Mouse (Mus musculus) limb, embryonic 12.5 days (tissue): ENCODE data around the gene Vps29. TPM values are rescaled to one million over a fixed set of nuclear protein-coding genes. Genes with fewer than 3 reads are reported as not detected.

Experiments used
- ATAC-seq: fragments of 200-750 bp; cut with Nextera tagmentation; 2 replicates; pipeline ENCODE4 v1.8.0; 2017; ENCODE audit warnings: low read depth, moderate TSS enrichment; ENCODE audit not compliant: insufficient number of reproducible peaks, insufficient read depth, low FRiP score, low TSS enrichment
- H3K27ac ChIP-seq: fragments of 300-500 bp; sonication (generic); 2 replicates; pipeline ENCODE4 v1.5.1; 2016; ENCODE audit warnings: mild to moderate bottlenecking, moderate library complexity
- H3K27me3 ChIP-seq: fragments of 300-500 bp; sonication (generic); 2 replicates; pipeline ENCODE4 v1.6.1; 2016; ENCODE audit warnings: mild to moderate bottlenecking, moderate library complexity
- H3K36me3 ChIP-seq: fragments of 300-500 bp; sonication (generic); 2 replicates; pipeline ENCODE4 v1.6.1; 2016; ENCODE audit warnings: mild to moderate bottlenecking, moderate library complexity
- H3K4me1 ChIP-seq: fragments of 300-500 bp; sonication (generic); replicated peaks from 2 replicates; pipeline ENCODE4 v1.6.1; 2016
- H3K4me2 ChIP-seq: fragments of 300-500 bp; sonication (generic); 2 replicates; pipeline ENCODE4 v1.6.1; 2016; ENCODE audit warnings: mild to moderate bottlenecking, moderate library complexity
- H3K4me3 ChIP-seq: fragments of 300-500 bp; sonication (generic); replicated peaks from 2 replicates; pipeline ENCODE4 v1.5.1; 2016; ENCODE audit warnings: mild to moderate bottlenecking
- H3K9ac ChIP-seq: fragments of 300-500 bp; sonication (generic); replicated peaks from 2 replicates; pipeline ENCODE4 v1.6.1; 2016; ENCODE audit warnings: mild to moderate bottlenecking, moderate library complexity
- H3K9me3 ChIP-seq: fragments of 300-500 bp; sonication (generic); 2 replicates; pipeline ENCODE4 v1.6.1; 2016; ENCODE audit warnings: mild to moderate bottlenecking, moderate library complexity
- WGBS: fragments of 180-500 bp; shearing (Covaris S2); methylation state at CpG from one replicate; pipeline ENCODE4 v1.1.7; 2016; 5-methylcytosine and 5-hydroxymethylcytosine counted together
- polyA plus RNA-seq: library from polyadenylated mRNA; unstranded; fragments of >200 nt; fragmentation: Nextera tagmentation; extraction: Ambion mirVana; gene quantifications from 2 replicates; pipeline ENCODE4 v1.2.1, GENCODE M21; 2016

Gene Vps29
- polyA plus RNA-seq, 1 experiment from 2014 or later: 167 TPM

- Histone ChIP-seq H3K36me3 (peaks cover 60% of the 10 kb centered on the region), H3K27ac (no peak overlapping the region), H3K9ac (no peak overlapping the region), H3K4me2 (no peak overlapping the region), H3K4me3 (no peak overlapping the region), H3K27me3 (no peaks in the 10 kb centered on the region), H3K4me1 (no peaks in the 10 kb centered on the region), H3K9me3 (no peaks in the 10 kb centered on the region)
- no peak for ATAC-seq
- 61% methylated on average over 11 of the region's 11 CpGs for WGBS
Observed at GRCm38 (mm10) chr5:122379374-122380155, 25.4 kb downstream of the Vps29 start.

GRCm38 (mm10) chr5:122390006-122390405, 35.8 kb downstream of the Vps29 start:
- Histone ChIP-seq H3K9ac (no peak overlapping the region), H3K27ac (no peak overlapping the region), H3K36me3 (peaks cover 5% of the 10 kb centered on the region), H3K4me2 (no peak overlapping the region), H3K9me3 (no peaks in the 10 kb centered on the region), H3K4me3 (no peak overlapping the region), H3K4me1 (peaks cover 10% of the 10 kb centered on the region), H3K27me3 (no peaks in the 10 kb centered on the region)
- WGBS: 90% methylated on average over 5 of the region's 5 CpGs
- no peak for ATAC-seq

GRCm38 (mm10) chr5:122390671-122391070, 36.5 kb downstream of the Vps29 start:
- H3K27me3 ChIP-seq: no peaks in the 10 kb centered on the region

GRCm38 (mm10) chr5:122391178-122391785, 37.1 kb downstream of the Vps29 start:
- Histone ChIP-seq H3K36me3 (peaks cover 5% of the 10 kb centered on the region), H3K27ac (no peak overlapping the region), H3K9me3 (no peaks in the 10 kb centered on the region), H3K4me2 (peak overlapping the region; percentile 87), H3K4me3 (peak overlapping the region; percentile 82), H3K9ac (no peak overlapping the region), H3K4me1 (peaks cover 10% of the 10 kb centered on the region), H3K27me3 (no peaks in the 10 kb centered on the region)
- 0 out of 2 replicates have a peak, but pooled peaks have one; percentile 57 for ATAC-seq
- 55% methylated on average over 16 of the region's 16 CpGs for WGBS

More at GRCm38 (mm10) chr5:122390671-122391070, 36.5 kb downstream of the Vps29 start:
- ATAC-seq: no peak
- no peak overlapping the region for H3K9ac ChIP-seq
- H3K4me2 ChIP-seq: no peak overlapping the region
- peaks cover 5% of the 10 kb centered on the region for H3K36me3 ChIP-seq
- no peak overlapping the region for H3K27ac ChIP-seq
- no peak overlapping the region for H3K4me3 ChIP-seq
- H3K4me1 ChIP-seq: peaks cover 10% of the 10 kb centered on the region
- no peaks in the 10 kb centered on the region for H3K9me3 ChIP-seq

- Histone ChIP-seq H3K27me3 (no peaks in the 10 kb centered on the region), H3K4me2 (peak within 1 kb of the TSS; percentile 87), H3K9me3 (no peaks in the 10 kb centered on the region), H3K9ac (peak within 1 kb of the TSS; percentile 72), H3K4me1 (peaks cover 10% of the 10 kb centered on the region), H3K27ac (0 out of 2 replicates have a peak within 1 kb of the TSS, but pooled peaks have one; percentile 7), H3K4me3 (peak within 1 kb of the TSS; percentile 82), H3K36me3 (peaks cover 9% of the 10 kb centered on the region)
- ATAC-seq: peak; percentile 59; the same call in 1 of the 2 replicates
- WGBS: 1% methylated on average over 39 of the region's 39 CpGs
Observed at GRCm38 (mm10) chr5:122391786-122392180, 37.6 kb downstream of the Vps29 start, which contains the start of gene Arpc3. Arpc3 (plus strand) TSS chr5:122391878.

- no peaks in the 10 kb centered on the region for H3K27me3 ChIP-seq
- no peaks in the 10 kb centered on the region for H3K9me3 ChIP-seq
- WGBS: 21% methylated on average over 19 of the region's 19 CpGs
- H3K4me1 ChIP-seq: peaks cover 10% of the 10 kb centered on the region
- H3K36me3 ChIP-seq: peaks cover 15% of the 10 kb centered on the region
- peak overlapping the region; percentile 72 for H3K9ac ChIP-seq
- H3K4me2 ChIP-seq: peak overlapping the region; percentile 87
- H3K27ac ChIP-seq: no peak overlapping the region
- peak overlapping the region; percentile 82 for H3K4me3 ChIP-seq
- no peak for ATAC-seq
Observed at GRCm38 (mm10) chr5:122392227-122393004, 38.2 kb downstream of the Vps29 start.

- H3K27ac ChIP-seq: no peak overlapping the region
- peaks cover 10% of the 10 kb centered on the region for H3K4me1 ChIP-seq
- H3K4me2 ChIP-seq: no peak overlapping the region
- no peaks in the 10 kb centered on the region for H3K9me3 ChIP-seq
- H3K36me3 ChIP-seq: peaks cover 27% of the 10 kb centered on the region
- no peak overlapping the region for H3K4me3 ChIP-seq
- 58% methylated on average over 2 of the region's 2 CpGs for WGBS
- no peak for ATAC-seq
- no peaks in the 10 kb centered on the region for H3K27me3 ChIP-seq
- no peak overlapping the region for H3K9ac ChIP-seq
Observed at GRCm38 (mm10) chr5:122393887-122394286, 39.7 kb downstream of the Vps29 start.

- Histone ChIP-seq H3K9me3 (no peaks in the 10 kb centered on the region), H3K36me3 (peaks cover 49% of the 10 kb centered on the region), H3K27ac (no peak overlapping the region), H3K4me3 (no peak overlapping the region), H3K4me2 (no peak overlapping the region), H3K27me3 (no peaks in the 10 kb centered on the region), H3K4me1 (peaks cover 10% of the 10 kb centered on the region), H3K9ac (no peak overlapping the region)
- no peak for ATAC-seq
- 94% methylated on average over 10 of the region's 10 CpGs for WGBS
Observed at GRCm38 (mm10) chr5:122396791-122397190, 42.6 kb downstream of the Vps29 start.

- Histone ChIP-seq H3K4me3 (no peak overlapping the region), H3K9me3 (no peaks in the 10 kb centered on the region), H3K27me3 (no peaks in the 10 kb centered on the region), H3K36me3 (peaks cover 56% of the 10 kb centered on the region), H3K4me2 (no peak overlapping the region), H3K4me1 (peaks cover 7% of the 10 kb centered on the region), H3K9ac (no peak overlapping the region), H3K27ac (no peak overlapping the region)
- no peak for ATAC-seq
- 90% methylated on average over 8 of the region's 8 CpGs for WGBS
Observed at GRCm38 (mm10) chr5:122397495-122397894, 43.3 kb downstream of the Vps29 start.

- Histone ChIP-seq H3K9ac (no peak overlapping the region), H3K36me3 (peaks cover 74% of the 10 kb centered on the region), H3K4me2 (no peak overlapping the region), H3K27ac (no peak overlapping the region), H3K27me3 (no peaks in the 10 kb centered on the region), H3K4me1 (no peaks in the 10 kb centered on the region), H3K4me3 (no peak overlapping the region), H3K9me3 (no peaks in the 10 kb centered on the region)
- ATAC-seq: no peak
- WGBS: 93% methylated on average over 8 of the region's 8 CpGs
Observed at GRCm38 (mm10) chr5:122399871-122400270, 45.7 kb downstream of the Vps29 start.
